Mouse (Mus musculus) neural tube, embryonic 12.5 days (tissue): ENCODE data around the gene Pigp. TPM values are rescaled to one million over a fixed set of nuclear protein-coding genes. Genes with fewer than 3 reads are reported as not detected.

Experiments used
- ATAC-seq: fragments of 200-750 bp; cut with Nextera tagmentation; 2 replicates; pipeline ENCODE4 v1.8.0; 2017; ENCODE audit warnings: low read depth, mild to moderate bottlenecking, moderate TSS enrichment, moderate library complexity; ENCODE audit not compliant: low FRiP score
- H3K27ac ChIP-seq: fragments of 300-500 bp; sonication (generic); 2 replicates; pipeline ENCODE4 v1.5.1; 2016
- H3K27me3 ChIP-seq: fragments of 300-500 bp; sonication (generic); replicated peaks from 2 replicates; pipeline ENCODE4 v1.6.1; 2016; ENCODE audit warnings: mild to moderate bottlenecking
- H3K36me3 ChIP-seq: fragments of 300-500 bp; sonication (generic); 2 replicates; pipeline ENCODE4 v1.6.1; 2016; ENCODE audit warnings: mild to moderate bottlenecking
- H3K4me1 ChIP-seq: fragments of 300-500 bp; sonication (generic); 2 replicates; pipeline ENCODE4 v1.6.1; 2016
- H3K4me2 ChIP-seq: fragments of 300-500 bp; sonication (generic); replicated peaks from 2 replicates; pipeline ENCODE4 v1.6.1; 2016; ENCODE audit warnings: mild to moderate bottlenecking
- H3K4me3 ChIP-seq: fragments of 300-500 bp; sonication (generic); 2 replicates; pipeline ENCODE4 v1.5.1; 2016
- H3K9ac ChIP-seq: fragments of 300-500 bp; sonication (generic); 2 replicates; pipeline ENCODE4 v1.6.1; 2016; ENCODE audit warnings: mild to moderate bottlenecking
- H3K9me3 ChIP-seq: fragments of 300-500 bp; sonication (generic); 2 replicates; pipeline ENCODE4 v1.6.1; 2016; ENCODE audit warnings: mild to moderate bottlenecking
- WGBS: fragments of 180-500 bp; shearing (Covaris S2); methylation state at CpG from one replicate; pipeline ENCODE4 v1.1.7; 2016; 5-methylcytosine and 5-hydroxymethylcytosine counted together
- polyA plus RNA-seq: library from polyadenylated mRNA; unstranded; fragments of >200 nt; fragmentation: Nextera tagmentation; extraction: Ambion mirVana; gene quantifications from 2 replicates; pipeline ENCODE4 v1.2.1, GENCODE M21; 2016

Pigp gene
- polyA plus RNA-seq, 1 experiment from 2014 or later, result 107 TPM

- Histone ChIP-seq H3K9ac (no peak overlapping the region), H3K36me3 (no peaks in the 10 kb centered on the region), H3K4me3 (no peak overlapping the region), H3K4me2 (no peak overlapping the region), H3K27ac (no peak overlapping the region), H3K27me3 (no peaks in the 10 kb centered on the region), H3K4me1 (no peaks in the 10 kb centered on the region), H3K9me3 (no peaks in the 10 kb centered on the region)
- no peak for ATAC-seq
- 97% methylated on average over 3 of the region's 3 CpGs for WGBS
These were observed 11.6 kb upstream of the Pigp start for GRCm38 (mm10) chr16:94383277-94383676.

- H3K27me3 ChIP-seq, result no peaks in the 10 kb centered on the region
- WGBS, result 88% methylated on average over 1 of the region's 1 CpGs
- no peaks in the 10 kb centered on the region for H3K9me3 ChIP-seq
- H3K9ac ChIP-seq, result no peak overlapping the region
- H3K36me3 ChIP-seq, result no peaks in the 10 kb centered on the region
- H3K4me1 ChIP-seq, result no peaks in the 10 kb centered on the region
- ATAC-seq, result no peak
- H3K4me2 ChIP-seq, result no peak overlapping the region
- no peak overlapping the region for H3K27ac ChIP-seq
- H3K4me3 ChIP-seq, result no peak overlapping the region
These were observed 7.7 kb upstream of the Pigp start for GRCm38 (mm10) chr16:94379386-94379785.

- WGBS, result under 1% methylated on average over 43 of the region's 43 CpGs
- ATAC-seq, result peak; percentile 79
- Histone ChIP-seq H3K27ac (peak overlapping the region; percentile 98), H3K36me3 (peaks cover 2% of the 10 kb centered on the region; the same call in 1 of the 2 replicates), H3K9me3 (no peaks in the 10 kb centered on the region), H3K4me2 (peak overlapping the region; percentile 69), H3K4me1 (peaks cover 23% of the 10 kb centered on the region), H3K4me3 (peak overlapping the region; percentile 94), H3K27me3 (no peaks in the 10 kb centered on the region), H3K9ac (peak overlapping the region; percentile 96)
These were observed 734 bp downstream of the Pigp start for GRCm38 (mm10) chr16:94370915-94371300.

DNA sequence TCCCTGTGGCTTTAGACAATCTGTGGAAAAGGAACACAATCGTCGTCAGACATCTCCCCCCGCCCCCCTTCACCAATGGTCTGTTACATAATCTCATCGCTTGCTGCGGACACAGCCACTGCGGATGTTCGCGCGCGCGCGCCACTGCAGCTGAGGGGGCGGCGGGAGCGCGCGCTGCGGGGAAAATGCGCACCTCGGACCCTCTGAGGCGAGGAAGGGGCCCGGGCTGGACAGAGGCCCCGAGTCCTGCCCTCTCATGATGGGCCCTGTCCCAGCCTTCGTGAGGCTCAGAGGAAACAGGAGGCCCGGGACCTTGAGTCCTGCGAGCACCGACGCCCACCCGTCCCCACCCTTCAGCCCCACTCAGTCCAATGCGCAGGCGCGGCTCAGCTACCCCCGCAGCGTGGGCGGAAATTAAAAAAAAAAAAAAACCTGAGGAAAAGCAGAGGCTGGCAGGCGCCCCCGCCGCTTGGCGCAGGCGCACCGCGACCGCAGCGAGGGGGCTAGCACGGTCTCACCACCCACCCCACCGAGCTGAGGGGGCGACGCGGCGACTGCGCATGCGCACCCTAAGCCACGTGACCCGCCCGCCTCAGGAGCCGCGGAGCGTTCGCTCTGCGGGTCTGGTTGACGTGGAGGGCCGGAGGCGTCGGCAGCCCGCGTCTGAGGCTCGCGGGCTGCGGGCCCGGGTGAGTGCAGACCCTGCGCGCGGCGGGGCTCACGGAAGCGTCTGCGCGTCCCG is 1.3 kb downstream of the Pigp start, which contains the start of gene Ttc3:
Gene Ttc3 (plus strand): TSS at position 446 of the 742 bp plus-strand sequence.
- peak within 1 kb of the TSS; percentile 69 for H3K4me2 ChIP-seq
- ATAC-seq, result peak; percentile 71
- H3K27me3 ChIP-seq, result no peaks in the 10 kb centered on the region
- no peaks in the 10 kb centered on the region for H3K9me3 ChIP-seq
- peak within 1 kb of the TSS; percentile 96 for H3K9ac ChIP-seq
- peaks cover 2% of the 10 kb centered on the region; the same call in 1 of the 2 replicates for H3K36me3 ChIP-seq
- H3K4me1 ChIP-seq, result peaks cover 23% of the 10 kb centered on the region
- H3K4me3 ChIP-seq, result peak within 1 kb of the TSS; percentile 94
- under 1% methylated on average over 79 of the region's 79 CpGs for WGBS
- H3K27ac ChIP-seq, result peak within 1 kb of the TSS; percentile 98

- 11% methylated on average over 6 of the region's 6 CpGs for WGBS
- Histone ChIP-seq H3K4me1 (peaks cover 23% of the 10 kb centered on the region), H3K4me3 (peak overlapping the region; percentile 94), H3K36me3 (peaks cover 2% of the 10 kb centered on the region; the same call in 1 of the 2 replicates), H3K9me3 (no peaks in the 10 kb centered on the region), H3K27me3 (no peaks in the 10 kb centered on the region), H3K4me2 (peak overlapping the region; percentile 69), H3K27ac (peak overlapping the region; percentile 94), H3K9ac (peak overlapping the region; percentile 79)
- ATAC-seq, result no peak
These were observed 2.0 kb downstream of the Pigp start for GRCm38 (mm10) chr16:94369596-94370172.

- Histone ChIP-seq H3K4me1 (peaks cover 12% of the 10 kb centered on the region; the same call in 1 of the 2 replicates), H3K4me2 (no peak overlapping the region), H3K4me3 (no peak overlapping the region), H3K27me3 (no peaks in the 10 kb centered on the region), H3K9me3 (no peaks in the 10 kb centered on the region), H3K9ac (no peak overlapping the region), H3K27ac (no peak overlapping the region), H3K36me3 (peaks cover 7% of the 10 kb centered on the region; the same call in 1 of the 2 replicates)
- 93% methylated on average over 3 of the region's 3 CpGs for WGBS
- no peak for ATAC-seq
These were observed 6.2 kb downstream of the Pigp start for GRCm38 (mm10) chr16:94365435-94365834.

DNA sequence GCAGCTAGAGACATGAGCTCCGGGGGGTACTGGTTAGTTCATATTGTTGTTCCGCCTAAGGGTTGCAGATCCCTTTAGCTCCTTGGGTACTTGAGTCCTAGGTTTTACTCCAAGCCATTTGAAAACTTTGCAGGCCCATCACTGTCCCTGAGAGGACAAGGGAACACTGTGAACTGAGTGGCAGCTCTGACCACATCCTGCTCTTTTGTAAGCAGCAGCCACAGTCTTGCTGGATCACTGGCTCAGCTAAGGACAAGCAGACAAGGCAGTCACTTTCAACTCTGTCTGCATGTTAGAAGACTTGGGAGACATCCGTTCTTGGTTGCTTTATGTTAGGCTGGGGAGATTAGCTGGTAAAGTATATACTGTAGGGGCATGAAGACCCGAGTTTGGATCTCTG is 7.8 kb downstream of the Pigp start:
- Histone ChIP-seq H3K27me3 (no peaks in the 10 kb centered on the region), H3K4me1 (0 out of 2 replicates have a peak, but pooled peaks cover 3% of the 10 kb centered on the region), H3K9ac (no peak overlapping the region), H3K4me3 (no peak overlapping the region), H3K27ac (no peak overlapping the region), H3K36me3 (peaks cover 7% of the 10 kb centered on the region; the same call in 1 of the 2 replicates), H3K9me3 (no peaks in the 10 kb centered on the region), H3K4me2 (no peak overlapping the region)
- 88% methylated on average over 4 of the region's 4 CpGs for WGBS
- ATAC-seq, result no peak

DNA sequence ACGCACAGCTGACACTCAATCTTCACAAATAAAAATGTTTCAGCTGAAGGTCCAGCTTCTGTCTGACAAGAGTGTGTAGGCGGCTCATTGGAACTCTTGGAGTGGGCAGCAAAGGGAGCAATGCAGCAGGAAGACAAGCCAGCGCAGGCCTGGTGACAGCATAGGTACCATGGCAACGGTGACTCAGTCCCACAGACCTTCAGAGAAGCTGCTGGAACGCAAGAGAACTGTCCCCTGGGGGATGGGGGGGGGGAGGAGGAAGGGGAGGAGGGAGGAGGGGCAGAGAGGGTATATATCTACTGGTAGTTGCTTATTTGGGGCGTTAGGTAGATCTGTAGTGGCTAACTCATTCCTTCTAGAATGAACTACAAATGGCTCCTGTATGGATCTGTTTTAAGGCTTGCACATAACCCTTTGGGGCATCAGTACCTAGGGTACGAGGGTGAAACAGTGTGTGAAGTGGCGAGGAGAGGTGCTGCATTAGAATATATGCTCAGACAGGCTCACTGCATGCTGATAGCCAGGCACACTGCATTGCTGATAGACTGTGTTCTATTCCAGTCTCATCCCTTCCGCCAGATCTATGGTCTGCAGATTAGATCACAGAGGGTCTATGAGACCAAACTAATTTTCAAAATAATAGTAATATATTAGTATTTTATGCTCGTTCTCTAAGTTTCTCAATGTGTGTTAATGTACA is 9.3 kb downstream of the Pigp start:
- ATAC-seq, result no peak

GRCm38 (mm10) chr16:94360578-94361350 is 10.9 kb downstream of the Pigp start:
- 86% methylated on average over 13 of the region's 13 CpGs for WGBS

More for the DNA sequence above, 9.3 kb downstream of the Pigp start:
- H3K4me1 ChIP-seq, result no peaks in the 10 kb centered on the region
- no peak overlapping the region for H3K4me2 ChIP-seq
- peaks cover 7% of the 10 kb centered on the region; the same call in 1 of the 2 replicates for H3K36me3 ChIP-seq
- no peaks in the 10 kb centered on the region for H3K9me3 ChIP-seq
- no peaks in the 10 kb centered on the region for H3K27me3 ChIP-seq
- no peak overlapping the region for H3K4me3 ChIP-seq
- H3K9ac ChIP-seq, result no peak overlapping the region
- no peak overlapping the region for H3K27ac ChIP-seq
- 52% methylated on average over 10 of the region's 10 CpGs for WGBS

DNA sequence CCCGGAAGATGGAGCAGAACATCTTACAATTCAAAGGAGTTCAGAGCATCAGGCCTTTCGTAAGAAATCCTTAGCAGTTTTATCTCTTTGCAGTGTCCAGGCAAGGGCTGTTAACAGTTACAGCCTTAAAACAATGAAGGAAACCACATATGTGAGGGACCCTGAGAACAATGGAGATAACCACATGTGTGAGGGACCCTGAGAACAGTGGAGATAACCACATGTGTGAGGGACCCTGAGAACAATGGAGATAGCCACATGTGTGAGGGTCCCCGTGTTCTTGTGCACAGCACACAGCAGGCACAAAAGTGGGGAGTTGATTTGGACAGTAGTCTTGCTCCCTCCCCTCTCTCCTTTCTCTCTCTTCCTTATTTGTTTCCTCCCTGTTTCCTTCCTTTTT is 13.6 kb downstream of the Pigp start:
- H3K27me3 ChIP-seq, result no peaks in the 10 kb centered on the region
- no peak overlapping the region for H3K4me2 ChIP-seq
- 66% methylated on average over 3 of the region's 3 CpGs for WGBS
- no peaks in the 10 kb centered on the region for H3K36me3 ChIP-seq
- no peak for ATAC-seq
- no peaks in the 10 kb centered on the region for H3K9me3 ChIP-seq
- no peak overlapping the region for H3K4me3 ChIP-seq
- H3K4me1 ChIP-seq, result no peaks in the 10 kb centered on the region
- no peak overlapping the region for H3K9ac ChIP-seq
- H3K27ac ChIP-seq, result no peak overlapping the region

More at GRCm38 (mm10) chr16:94360578-94361350, 10.9 kb downstream of the Pigp start:
- no peak for ATAC-seq
- no peaks in the 10 kb centered on the region for H3K9me3 ChIP-seq
- H3K36me3 ChIP-seq, result peaks cover 4% of the 10 kb centered on the region; the same call in 1 of the 2 replicates
- no peak overlapping the region for H3K9ac ChIP-seq
- no peaks in the 10 kb centered on the region for H3K4me1 ChIP-seq
- H3K27ac ChIP-seq, result no peak overlapping the region
- H3K27me3 ChIP-seq, result no peaks in the 10 kb centered on the region
- no peak overlapping the region for H3K4me3 ChIP-seq
- no peak overlapping the region for H3K4me2 ChIP-seq

DNA sequence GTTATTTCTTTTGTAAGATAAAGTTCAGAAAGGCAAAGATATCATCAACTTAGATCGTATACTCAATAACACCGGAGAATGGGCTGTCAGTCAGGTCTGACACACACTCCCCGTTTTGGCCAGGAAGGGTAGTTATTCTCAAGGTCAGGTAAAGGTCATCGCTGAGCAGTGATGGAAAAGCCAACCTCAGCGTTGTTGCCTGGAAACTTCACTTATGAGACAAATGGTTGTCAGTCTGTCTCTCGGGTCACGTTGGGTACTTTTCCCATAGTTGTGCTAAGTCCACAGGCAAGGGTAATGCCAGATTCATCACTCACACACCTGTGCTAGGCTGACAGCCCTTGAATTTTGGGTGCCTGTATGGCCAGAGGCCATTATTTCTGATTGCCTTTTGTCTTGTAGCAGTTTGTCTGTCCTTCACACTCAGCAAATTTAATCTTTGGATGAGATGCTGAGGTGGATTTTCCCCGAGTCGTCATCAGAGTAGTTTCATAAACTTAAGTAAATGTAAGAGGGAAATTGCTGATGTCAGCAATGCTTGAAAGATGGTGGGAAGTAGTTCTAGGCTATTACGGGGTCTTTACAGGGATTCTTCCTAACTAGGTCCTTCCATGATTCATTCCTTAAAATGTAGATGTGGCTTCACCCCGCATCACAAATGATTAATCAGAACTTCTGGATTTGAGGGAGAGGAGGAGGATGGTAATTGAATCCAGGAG is 14.7 kb downstream of the Pigp start:
- WGBS, result 82% methylated on average over 11 of the region's 11 CpGs
- Histone ChIP-seq H3K36me3 (no peaks in the 10 kb centered on the region), H3K4me3 (no peak overlapping the region), H3K9me3 (no peaks in the 10 kb centered on the region), H3K27ac (no peak overlapping the region), H3K9ac (no peak overlapping the region), H3K27me3 (no peaks in the 10 kb centered on the region), H3K4me1 (no peaks in the 10 kb centered on the region), H3K4me2 (no peak overlapping the region)
- ATAC-seq, result no peak
